In the genomic region with DNA sequence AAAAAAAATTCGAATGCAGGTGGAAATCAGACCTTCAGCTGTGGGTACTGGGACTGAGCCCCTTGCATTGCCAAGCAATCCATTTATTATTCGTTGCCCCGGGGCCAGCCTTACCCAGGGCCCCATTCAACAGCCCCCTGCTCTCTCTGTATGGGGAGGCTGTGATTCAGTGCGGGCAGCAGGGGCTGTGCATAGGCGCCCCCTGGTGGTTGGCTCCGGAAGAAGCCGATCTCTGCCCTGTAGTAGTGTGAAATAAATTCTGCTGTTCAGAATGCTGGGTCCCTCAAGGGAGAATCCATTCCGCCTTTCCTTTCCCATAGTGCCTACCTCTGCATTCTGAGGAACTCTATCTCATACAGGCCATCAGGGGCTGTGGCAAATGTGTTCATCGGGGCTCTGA, we compare ENCODE assay signal across 8 mouse cellular contexts. TPM values are rescaled to one million over a fixed set of nuclear protein-coding genes. Genes with fewer than 3 reads are reported as not detected.
DNase-seq lines count a peak whose midpoint lies in the region; ATAC-seq and TF ChIP-seq lines count a peak whose summit lies in the region.

No protein-coding gene starts in this region.

- H3K27ac ChIP-seq in ES-Bruce4 (ENCODE audit: insufficient read depth, low read length) = no peak overlapping the region
- no peak overlapping the region for H3K27ac ChIP-seq in bone marrow macrophage, adult 2 months (ENCODE audit: insufficient read depth, low read depth, low read length)
- no peak overlapping the region for H3K27ac ChIP-seq in heart, postnatal 0 days (ENCODE audit: low read depth)
- no peak overlapping the region for H3K27ac ChIP-seq in lung, embryonic 14.5 days (ENCODE audit: low read depth)

- no peaks in the 10 kb centered on the region for H3K27me3 ChIP-seq in ES-Bruce4 (ENCODE audit: control insufficient read depth, insufficient read depth, low read length, poor library complexity, severe bottlenecking)
- no peaks in the 10 kb centered on the region for H3K27me3 ChIP-seq in heart, postnatal 0 days (ENCODE audit: control insufficient read depth, insufficient read depth, low read length)
- H3K27me3 ChIP-seq in lung, embryonic 14.5 days (ENCODE audit: insufficient read depth, low read length) = 0 out of 2 replicates have a peak, but pooled peaks cover 4% of the 10 kb centered on the region

- WGBS in heart, postnatal 0 days = 12% methylated on average over 9 of the region's 9 CpGs
- 13% methylated on average over 9 of the region's 9 CpGs for WGBS in lung, embryonic 14.5 days

- TF ChIP-seq CTCF in ES-Bruce4 (IDR thresholded peaks at IDR 0.05; ENCODE audit: low read depth, low read length) = peak; percentile 85
- TF ChIP-seq CTCF in bone marrow macrophage, adult 2 months (IDR thresholded peaks at IDR 0.05; ENCODE audit: low read depth, low read length) = peak; percentile 86
- TF ChIP-seq CTCF in heart, postnatal 0 days (IDR thresholded peaks at IDR 0.05; ENCODE audit: low read depth) = peak; percentile 87
- peak; percentile 93 for TF ChIP-seq CTCF in lung, embryonic 14.5 days (IDR thresholded peaks at IDR 0.05; ENCODE audit: low read depth)

- ATAC-seq in erythroblast, adult 5-6 weeks (replicated peaks; ENCODE audit: low FRiP score, poor library complexity, severe bottlenecking) = peak; percentile 84
- peak; percentile 70 for ATAC-seq in heart, postnatal 0 days (ENCODE audit: insufficient read depth, low read depth)
- peak; percentile 79 for ATAC-seq in lung, embryonic 14.5 days (ENCODE audit: insufficient read depth)

- no peaks in the 10 kb centered on the region for H3K36me3 ChIP-seq in ES-Bruce4 (ENCODE audit: control insufficient read depth, insufficient read depth, low read length, poor library complexity, severe bottlenecking)
- H3K36me3 ChIP-seq in heart, postnatal 0 days (replicated peaks; ENCODE audit: control insufficient read depth, insufficient read depth, low read length) = no peaks in the 10 kb centered on the region
- no peaks in the 10 kb centered on the region for H3K36me3 ChIP-seq in lung, embryonic 14.5 days (ENCODE audit: insufficient read depth)

- DNase-seq in heart, postnatal 0 days (ENCODE audit: low spot score) = peak; percentile 56
- DNase-seq in layer of hippocampus, adult 11-12 months (ENCODE audit: low spot score) = peak; percentile 84
- peak; percentile 87 for DNase-seq in lung, embryonic 14.5 days
- DNase-seq in right cerebral cortex, adult 18-20 months = peak; percentile 71
- DNase-seq in urinary bladder, postnatal 14 days (ENCODE audit: low spot score) = peak; percentile 76

- H3K4me2 ChIP-seq in heart, postnatal 0 days (ENCODE audit: low read depth, low read length) = no peak overlapping the region
- no peak overlapping the region for H3K4me2 ChIP-seq in lung, embryonic 14.5 days

- no peak for TF ChIP-seq POLR2A in ES-Bruce4 (IDR thresholded peaks at IDR 0.05; ENCODE audit: insufficient read depth, low read length)
- TF ChIP-seq POLR2A in bone marrow macrophage, adult 2 months (IDR thresholded peaks at IDR 0.05; ENCODE audit: borderline replicate concordance, low read depth, low read length) = no peak

- TF ChIP-seq EP300 in ES-Bruce4 (IDR thresholded peaks at IDR 0.05; ENCODE audit: insufficient read depth, low read depth, low read length) = no peak
- no peak for TF ChIP-seq EP300 in heart, postnatal 0 days (IDR thresholded peaks at IDR 0.05; ENCODE audit: low read depth)

- peaks cover 5% of the 10 kb centered on the region for H3K4me1 ChIP-seq in ES-Bruce4 (ENCODE audit: control insufficient read depth, insufficient read depth, low read length)
- H3K4me1 ChIP-seq in bone marrow macrophage, adult 2 months (ENCODE audit: control insufficient read depth, insufficient read depth, low read length) = no peaks in the 10 kb centered on the region
- H3K4me1 ChIP-seq in heart, postnatal 0 days (ENCODE audit: control insufficient read depth, insufficient read depth) = no peaks in the 10 kb centered on the region
- no peaks in the 10 kb centered on the region for H3K4me1 ChIP-seq in lung, embryonic 14.5 days (ENCODE audit: insufficient read depth)

- no peak overlapping the region for H3K4me3 ChIP-seq in ES-Bruce4 (ENCODE audit: low read depth, low read length)
- no peak overlapping the region for H3K4me3 ChIP-seq in bone marrow macrophage, adult 2 months (ENCODE audit: insufficient read depth, low read length)
- no peak overlapping the region for H3K4me3 ChIP-seq in heart, postnatal 0 days (ENCODE audit: low read depth, low read length)
- no peak overlapping the region for H3K4me3 ChIP-seq in lung, embryonic 14.5 days (ENCODE audit: low read depth, low read length)

- H3K9ac ChIP-seq in ES-Bruce4 (ENCODE audit: low read depth, poor library complexity, severe bottlenecking) = no peak overlapping the region
- H3K9ac ChIP-seq in heart, postnatal 0 days (replicated peaks; ENCODE audit: low read depth, low read length) = no peak overlapping the region
- H3K9ac ChIP-seq in lung, embryonic 14.5 days = no peak overlapping the region

- no peaks in the 10 kb centered on the region for H3K9me3 ChIP-seq in ES-Bruce4 (replicated peaks; ENCODE audit: control insufficient read depth, insufficient read depth, low read length, poor library complexity, severe bottlenecking)
- no peaks in the 10 kb centered on the region for H3K9me3 ChIP-seq in heart, postnatal 0 days (replicated peaks; ENCODE audit: control insufficient read depth, low read length)
- H3K9me3 ChIP-seq in lung, embryonic 14.5 days (ENCODE audit: low read depth, low read length) = no peaks in the 10 kb centered on the region

RNA-seq across cellular contexts. Expression of a gene that starts 14.5 kb away (rescaled TPM):
- 68.6 and 79.1 TPM in 2 replicates for polyA plus RNA-seq in ES-Bruce4 (2011; ENCODE audit: insufficient read depth, insufficient read length, low read depth, missing spikeins)
- polyA plus RNA-seq in bone marrow macrophage, adult 2 months (2012; ENCODE audit: insufficient read depth, insufficient read length, missing spikeins) = 0.53 TPM in 1 of 2 replicates, not detected in the other
- 1.7 and 1.9 TPM in 2 replicates for total RNA-seq in erythroblast, adult 5-6 weeks (2015; ENCODE audit: low replicate concordance)
- 0.28 and 0.68 TPM in 2 replicates for total RNA-seq in erythroblast, adult 5-6 weeks (2017; ENCODE audit: low replicate concordance)
- total RNA-seq in heart, postnatal 0 days (2014; rRNA removed; ENCODE audit: low replicate concordance) = 0.15 and 5.2 TPM in 2 replicates
- polyA plus RNA-seq in heart, postnatal 0 days (2015; fragmentation: Nextera tagmentation; extraction: Ambion mirVana) = 0.88 and 1.1 TPM in 2 replicates
- 64.2 and 68.8 TPM in 2 replicates for polyA plus RNA-seq in lung, embryonic 14.5 days (2014; fragmentation: Nextera tagmentation; extraction: Ambion mirVana)

Comparison
In these comparisons a context has a peak if more than half of its experiments do, and no peak if none do; other contexts are left out.
1. RNA of a gene that starts 14.5 kb away (polyA plus RNA-seq): 64.2 to 68.8 TPM in lung, embryonic 14.5 days and 68.6 to 79.1 TPM in ES-Bruce4; 0.88 to 1.1 TPM in heart, postnatal 0 days and 0.53 TPM in bone marrow macrophage, adult 2 months; every median in the first group is over 10 times any median in the second.
2. Peak in every context shown above with its lines, with median percentiles within 50 percentile points of each other: CTCF ChIP-seq, ATAC-seq and DNase-seq.